Mouse (Mus musculus) midbrain, embryonic 14.5 days (tissue): ENCODE measurements around the gene Akr1c13. TPM values are rescaled to one million over a fixed set of nuclear protein-coding genes. Genes with fewer than 3 reads are reported as not detected.
"Not testable (repeated sequence)": the region's sequence is repeated elsewhere in the genome, so short reads cannot be mapped to it uniquely, and the experiment has no call there.

Experiments used
- ATAC-seq: fragments of 200-750 bp; cut with Nextera tagmentation; 2 replicates; pipeline ENCODE4 v1.8.0; 2017; ENCODE audit warnings: moderate number of reproducible peaks, moderate library complexity; ENCODE audit not compliant: low FRiP score, low TSS enrichment
- DNase-seq: peaks from one replicate; pipeline ENCODE4 v3.0.0-alpha.2; 2015
- H3K27ac ChIP-seq: fragments of 300-500 bp; sonication (generic); replicated peaks from 2 replicates; pipeline ENCODE4 v1.5.1; 2014; ENCODE audit warnings: mild to moderate bottlenecking, low read depth, low read length, moderate library complexity
- H3K27me3 ChIP-seq: fragments of 300-500 bp; sonication (generic); 2 replicates; pipeline ENCODE4 v1.6.1; 2014; ENCODE audit warnings: low read length, control low read depth, mixed read lengths; ENCODE audit not compliant: control insufficient read depth, insufficient read depth
- H3K36me3 ChIP-seq: fragments of 300-500 bp; sonication (generic); 2 replicates; pipeline ENCODE4 v1.6.1; 2014; ENCODE audit warnings: low read length, control low read depth; ENCODE audit not compliant: control insufficient read depth, insufficient read depth
- H3K4me1 ChIP-seq: fragments of 300-500 bp; sonication (generic); 2 replicates; pipeline ENCODE4 v1.6.1; 2014; ENCODE audit warnings: mild to moderate bottlenecking, antibody characterized with exemption, low read length, control low read depth; ENCODE audit not compliant: control insufficient read depth, insufficient read depth
- H3K4me2 ChIP-seq: fragments of 300-500 bp; sonication (generic); 2 replicates; pipeline ENCODE4 v1.6.1; 2014; ENCODE audit warnings: mild to moderate bottlenecking, low read length, moderate library complexity
- H3K4me3 ChIP-seq: fragments of 300-500 bp; sonication (generic); replicated peaks from 2 replicates; pipeline ENCODE4 v1.5.1; 2014; ENCODE audit warnings: low read depth, low read length
- H3K9ac ChIP-seq: fragments of 300-500 bp; sonication (generic); replicated peaks from 2 replicates; pipeline ENCODE4 v1.6.1; 2014; ENCODE audit warnings: mild to moderate bottlenecking, low read length, moderate library complexity
- H3K9me3 ChIP-seq: fragments of 300-500 bp; sonication (generic); 2 replicates; pipeline ENCODE4 v1.6.1; 2016; ENCODE audit warnings: low read length, control low read depth, mixed read lengths; ENCODE audit not compliant: control insufficient read depth
- WGBS: fragments of 180-500 bp; shearing (Covaris S2); extraction: QIAGEN DNeasy Blood & Tissue Kit; methylation state at CpG from one replicate; pipeline ENCODE4 v1.1.7; 2014; 5-methylcytosine and 5-hydroxymethylcytosine counted together
- polyA plus RNA-seq: library from polyadenylated mRNA; unstranded; fragments of >200 nt; fragmentation: Nextera tagmentation; extraction: Ambion mirVana; gene quantifications from 2 replicates; pipeline ENCODE4 v1.2.1, GENCODE M21; 2014

Akr1c13 gene
- polyA plus RNA-seq = 1.0 and 1.2 TPM in 2 replicates

DNA sequence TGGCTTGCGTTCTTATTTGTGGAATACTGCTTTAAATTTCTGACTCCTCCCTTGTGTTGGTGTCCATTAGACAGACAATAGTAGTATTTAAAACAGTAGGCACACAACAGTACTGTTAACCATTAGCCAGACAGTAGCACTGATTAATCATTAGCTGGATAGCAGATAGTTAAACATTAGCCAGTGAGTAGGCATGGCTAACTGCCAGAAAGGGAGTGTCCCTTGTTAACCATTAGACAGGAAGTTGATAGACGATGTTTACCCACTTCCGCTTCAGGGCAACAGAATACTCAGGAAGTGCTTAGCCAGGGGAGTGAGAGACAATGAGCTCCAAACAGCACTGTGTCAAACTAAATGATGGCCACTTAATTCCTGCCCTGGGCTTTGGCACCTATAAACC lies at the start of gene Akr1c13:
Gene Akr1c13, plus strand, starts transcription at position 247 of the 400 bp plus-strand sequence.
- Histone ChIP-seq H3K27me3 (no peaks in the 10 kb centered on the region), H3K4me1 (no peaks in the 10 kb centered on the region), H3K9ac (no peak within 1 kb of the TSS), H3K9me3 (no peaks in the 10 kb centered on the region), H3K4me3 (no peak within 1 kb of the TSS), H3K27ac (no peak within 1 kb of the TSS), H3K4me2 (no peak within 1 kb of the TSS), H3K36me3 (no peaks in the 10 kb centered on the region)
- DNase-seq = no peak
- WGBS = 86% methylated on average over 3 of the region's 3 CpGs
- ATAC-seq = no peak

DNA sequence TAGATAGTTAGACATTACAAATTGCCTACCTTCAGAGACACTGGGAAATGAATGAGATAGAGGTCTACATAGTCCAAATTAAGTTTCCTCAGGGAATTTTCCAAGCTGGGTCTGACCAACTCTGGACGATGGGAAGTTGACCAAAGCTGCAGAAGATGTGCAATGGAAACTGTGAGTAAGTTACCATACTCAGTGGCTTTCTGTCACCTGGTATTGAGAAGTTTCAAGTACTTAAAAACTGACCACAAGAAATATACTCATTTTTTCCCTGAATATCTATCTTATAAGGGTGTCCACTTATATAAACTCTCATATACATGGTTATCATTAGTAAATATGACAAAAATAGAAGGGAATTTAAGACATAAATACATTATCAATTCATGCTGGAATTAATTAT lies 46.7 kb upstream of the Akr1c13 start:
- Histone ChIP-seq H3K4me1 (no peaks in the 10 kb centered on the region), H3K9me3 (no peaks in the 10 kb centered on the region), H3K9ac (no peak overlapping the region), H3K27me3 (no peaks in the 10 kb centered on the region), H3K4me2 (no peak overlapping the region), H3K4me3 (no peak overlapping the region), H3K36me3 (no peaks in the 10 kb centered on the region), H3K27ac (no peak overlapping the region)
- ATAC-seq (no peak), DNase-seq (no peak)
- WGBS = 81% methylated on average over 1 of the region's 1 CpGs

DNA sequence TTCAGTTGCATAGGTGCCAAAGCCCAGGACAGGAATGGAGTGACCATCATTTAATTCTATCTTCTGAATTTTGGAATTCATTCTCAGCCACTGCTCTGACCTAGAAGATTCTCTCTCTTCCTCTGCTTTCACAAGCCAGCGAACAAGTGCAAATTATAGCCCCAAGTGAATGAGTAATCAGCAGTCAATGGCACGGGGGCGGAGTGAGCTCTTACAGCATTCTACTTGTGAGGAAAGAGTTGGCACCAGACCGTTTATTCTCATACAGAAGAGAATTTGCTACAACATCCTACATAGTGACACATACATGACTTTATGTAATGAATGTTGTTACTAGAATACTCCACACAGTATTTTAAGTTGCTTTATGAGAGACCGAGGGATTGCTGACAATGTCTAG lies 40.4 kb upstream of the Akr1c13 start, which contains the start of gene Akr1c18:
Gene Akr1c18, minus strand, starts transcription at position 137 of the 400 bp plus-strand sequence.
- 73% methylated on average over 5 of the region's 5 CpGs for WGBS
- no peaks in the 10 kb centered on the region for H3K9me3 ChIP-seq
- no peaks in the 10 kb centered on the region for H3K4me1 ChIP-seq
- no peak within 1 kb of the TSS for H3K27ac ChIP-seq
- DNase-seq (no peak), ATAC-seq (no peak)
- H3K36me3 ChIP-seq = no peaks in the 10 kb centered on the region
- no peak within 1 kb of the TSS for H3K9ac ChIP-seq
- H3K4me3 ChIP-seq = no peak within 1 kb of the TSS
- no peak within 1 kb of the TSS for H3K4me2 ChIP-seq
- H3K27me3 ChIP-seq = no peaks in the 10 kb centered on the region

DNA sequence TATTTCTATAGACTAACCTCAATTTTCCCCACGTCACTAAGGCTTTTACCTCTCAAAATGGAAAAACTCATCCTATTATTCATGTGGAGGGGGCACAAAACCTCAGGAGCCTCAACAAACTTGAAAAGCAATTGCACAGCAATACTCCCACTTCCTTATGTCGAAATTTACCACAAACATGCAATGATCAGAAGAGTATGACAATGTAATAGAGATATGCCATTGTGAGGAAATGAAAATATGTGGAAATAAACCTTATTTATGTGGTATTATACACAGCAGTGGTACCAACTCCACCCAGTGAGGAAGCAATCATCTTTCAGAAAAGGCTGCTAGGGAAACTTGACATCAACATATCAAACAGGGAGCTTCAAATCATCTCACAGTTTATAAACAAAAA lies 38.0 kb upstream of the Akr1c13 start:
- DNase-seq (no peak), ATAC-seq (no peak)
- Histone ChIP-seq H3K27me3 (no peaks in the 10 kb centered on the region), H3K4me2 (no peak overlapping the region), H3K27ac (no peak overlapping the region), H3K9me3 (no peaks in the 10 kb centered on the region), H3K36me3 (no peaks in the 10 kb centered on the region), H3K4me3 (no peak overlapping the region), H3K9ac (no peak overlapping the region), H3K4me1 (no peaks in the 10 kb centered on the region)
- WGBS = 73% methylated on average over 2 of the region's 2 CpGs

DNA sequence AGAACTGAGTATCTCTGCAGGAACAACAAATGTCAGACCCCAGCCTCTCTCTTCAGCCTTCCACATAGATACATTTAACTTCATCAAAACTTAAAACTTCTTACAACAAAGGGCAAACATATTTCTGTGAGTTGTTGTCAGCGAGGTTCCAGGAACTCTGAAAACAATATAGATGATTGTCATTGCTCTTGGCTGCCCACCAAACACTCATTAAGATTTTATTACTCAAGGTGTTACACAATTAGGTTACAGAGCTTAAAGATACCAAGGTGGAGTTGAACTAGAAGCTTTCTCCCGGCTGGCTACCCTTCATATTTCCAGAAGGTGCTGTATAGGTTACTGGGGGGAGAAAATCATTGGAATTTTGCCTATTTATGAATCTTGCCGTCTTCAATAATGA lies 37.4 kb upstream of the Akr1c13 start:
- ATAC-seq (no peak), DNase-seq (no peak)
- Histone ChIP-seq H3K9me3 (no peaks in the 10 kb centered on the region), H3K27ac (no peak overlapping the region), H3K36me3 (no peaks in the 10 kb centered on the region), H3K9ac (no peak overlapping the region), H3K27me3 (no peaks in the 10 kb centered on the region), H3K4me2 (no peak overlapping the region), H3K4me1 (no peaks in the 10 kb centered on the region), H3K4me3 (no peak overlapping the region)
- WGBS = 82% methylated on average over 3 of the region's 3 CpGs

DNA sequence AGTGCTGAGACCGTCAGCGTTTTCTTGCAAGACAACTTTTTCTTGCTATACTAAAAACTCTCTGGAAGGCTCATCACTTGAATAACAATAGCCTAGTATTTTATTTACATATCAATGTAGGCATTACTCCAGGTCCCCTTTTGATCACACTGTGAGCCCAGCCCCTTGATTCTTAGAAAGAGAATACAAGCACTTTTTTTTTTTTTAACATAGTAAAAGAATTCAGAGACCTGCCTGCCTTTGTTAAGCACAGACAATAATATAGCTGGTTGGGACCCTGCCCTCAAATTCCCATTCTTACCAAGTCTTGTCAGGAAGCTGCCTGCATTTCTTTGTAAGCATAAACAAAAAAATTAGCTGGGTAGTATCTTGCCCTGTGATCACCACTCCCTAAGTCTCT lies 35.7 kb upstream of the Akr1c13 start:
- no peak overlapping the region for H3K4me2 ChIP-seq
- no peak overlapping the region for H3K27ac ChIP-seq
- no peak overlapping the region for H3K4me3 ChIP-seq
- ATAC-seq (no peak), DNase-seq (no peak)
- H3K36me3 ChIP-seq = no peaks in the 10 kb centered on the region
- H3K4me1 ChIP-seq = no peaks in the 10 kb centered on the region
- 25% methylated on average over 2 of the region's 2 CpGs for WGBS
- no peaks in the 10 kb centered on the region for H3K27me3 ChIP-seq
- no peaks in the 10 kb centered on the region for H3K9me3 ChIP-seq
- H3K9ac ChIP-seq = no peak overlapping the region

DNA sequence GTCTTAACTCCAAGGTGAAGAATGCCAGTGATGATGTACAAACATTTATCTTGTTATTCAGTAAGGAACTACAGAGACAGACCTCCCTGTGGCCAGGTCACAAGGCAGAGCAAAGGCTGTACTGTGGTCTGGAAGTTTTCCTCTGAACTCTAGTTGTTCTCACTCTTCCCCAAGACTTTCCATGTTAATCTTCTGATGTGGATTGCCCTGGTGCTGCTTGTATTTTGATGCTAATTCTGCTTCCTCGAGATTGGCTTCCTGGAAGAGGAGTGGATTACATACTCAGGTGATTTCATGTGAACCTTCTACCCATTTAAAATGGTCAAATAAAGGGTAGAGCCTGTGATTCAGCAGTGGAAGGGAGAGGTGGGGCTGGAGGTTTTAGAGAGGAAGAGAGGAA lies 22.9 kb upstream of the Akr1c13 start:
- Histone ChIP-seq H3K9ac (no peak overlapping the region), H3K4me2 (no peak overlapping the region), H3K36me3 (no peaks in the 10 kb centered on the region), H3K4me3 (no peak overlapping the region), H3K9me3 (no peaks in the 10 kb centered on the region), H3K27ac (no peak overlapping the region), H3K4me1 (no peaks in the 10 kb centered on the region), H3K27me3 (no peaks in the 10 kb centered on the region)
- 45% methylated on average over 1 of the region's 1 CpGs for WGBS
- no peak for ATAC-seq
- DNase-seq = no peak

DNA sequence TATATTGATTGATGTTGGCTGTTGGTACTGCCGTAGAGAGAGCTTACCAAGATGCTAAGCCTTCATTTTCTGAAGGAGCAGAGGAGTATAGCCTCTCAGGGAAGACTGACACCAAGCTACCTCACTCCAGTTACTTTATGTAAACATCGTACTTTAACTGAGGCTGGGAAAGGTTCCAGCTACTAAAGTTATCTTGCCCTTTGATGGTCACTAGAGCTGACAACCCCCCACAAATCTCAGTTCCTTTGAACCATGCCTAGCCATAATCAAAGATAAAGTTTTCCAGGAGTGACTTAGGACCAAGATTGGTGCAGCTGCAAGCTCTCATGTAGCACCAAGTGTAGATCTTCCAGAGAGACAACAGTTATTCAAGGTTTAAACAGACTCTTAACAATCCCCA lies 18.0 kb upstream of the Akr1c13 start:
- no peak overlapping the region for H3K4me3 ChIP-seq
- DNase-seq (no peak), ATAC-seq (no peak)
- H3K9ac ChIP-seq = no peak overlapping the region
- H3K27me3 ChIP-seq = no peaks in the 10 kb centered on the region
- no peak overlapping the region for H3K27ac ChIP-seq
- H3K4me1 ChIP-seq = no peaks in the 10 kb centered on the region
- no peaks in the 10 kb centered on the region for H3K36me3 ChIP-seq
- H3K9me3 ChIP-seq = no peaks in the 10 kb centered on the region
- WGBS = 89% methylated on average over 2 of the region's 2 CpGs
- no peak overlapping the region for H3K4me2 ChIP-seq

DNA sequence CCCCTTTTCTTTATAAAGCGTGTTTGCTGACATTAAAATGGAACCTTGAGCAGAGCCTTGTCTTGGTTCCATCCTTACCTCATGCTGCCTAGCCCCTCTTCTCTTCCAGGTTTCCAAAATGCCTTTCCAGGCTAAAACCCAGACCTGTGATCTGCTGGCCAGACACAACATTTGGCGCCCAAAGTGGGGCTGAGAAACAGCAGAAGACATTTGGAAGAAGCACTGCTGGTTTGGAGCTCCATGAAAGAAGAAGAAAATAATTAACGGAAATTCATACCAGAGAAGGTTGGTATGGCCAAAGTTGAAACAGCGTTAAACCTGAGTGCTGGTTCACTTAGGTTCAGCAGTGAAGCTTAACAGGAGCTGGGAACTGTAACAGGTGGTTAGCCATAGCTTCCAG lies 9.6 kb upstream of the Akr1c13 start:
- H3K9ac ChIP-seq, H3K4me1 ChIP-seq, ATAC-seq, H3K27me3 ChIP-seq, H3K4me2 ChIP-seq, H3K36me3 ChIP-seq, H3K9me3 ChIP-seq, DNase-seq, H3K27ac ChIP-seq, H3K4me3 ChIP-seq: not testable (repeated sequence)
- 86% methylated on average over 4 of the region's 4 CpGs for WGBS
